Mouse (Mus musculus) spleen, postnatal 10 days (tissue): ENCODE results near the gene C1qtnf1.
"Not testable (repeated sequence)": the region's sequence is repeated elsewhere in the genome, so short reads cannot be mapped to it uniquely, and the experiment has no call there.

Experiments used
- DNase-seq, 2 experiments: peaks; one replicate each; pipeline ENCODE4 v3.0.0; 2021 to 2022; ENCODE audit warnings: low spot score in 2 of 2

The C1qtnf1 gene

DNA sequence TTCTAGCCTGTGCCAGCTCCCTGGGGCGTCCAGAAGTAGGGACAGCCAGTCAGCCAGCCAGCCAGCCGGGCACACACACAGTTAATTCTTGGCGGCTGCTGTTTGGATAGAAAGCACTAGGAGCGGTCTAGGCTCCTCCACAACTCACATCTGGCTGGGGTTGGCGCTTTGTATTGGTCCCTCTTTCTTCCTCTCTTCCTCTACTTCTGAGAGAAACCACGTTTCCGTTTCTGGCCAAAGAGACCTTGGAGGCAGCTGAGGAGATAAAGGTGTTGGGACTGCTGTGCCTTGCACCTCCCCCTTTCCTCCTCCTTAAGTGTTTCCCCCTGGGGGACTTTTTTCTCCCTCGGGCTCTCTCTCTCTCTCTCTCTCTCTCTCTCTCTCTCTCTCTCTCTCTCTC, at the start of gene C1qtnf1:
Gene C1qtnf1 (plus strand): TSS at position 218 of the 400 bp plus-strand sequence.
- no peak for DNase-seq

DNA sequence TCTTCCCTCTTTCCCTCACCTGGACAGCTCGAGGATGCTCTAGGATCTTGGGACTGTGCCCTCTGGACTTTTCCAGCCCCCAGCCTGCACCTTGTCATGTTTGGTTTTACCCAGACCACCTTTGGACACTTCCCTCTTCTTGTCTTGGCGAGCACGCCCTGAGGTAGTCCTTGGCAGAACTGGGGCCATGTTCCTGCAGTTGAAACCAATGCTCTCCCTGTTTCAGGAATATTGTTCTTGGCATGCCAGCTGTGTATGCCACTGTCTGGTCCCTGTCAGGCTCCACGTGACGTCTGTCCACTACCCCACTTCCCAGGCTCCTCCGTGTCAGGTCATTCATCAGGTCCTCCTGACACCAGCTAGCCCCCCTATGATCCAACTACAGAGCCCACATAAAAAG, 49.3 kb upstream of the C1qtnf1 start:
- DNase-seq, result no peak

DNA sequence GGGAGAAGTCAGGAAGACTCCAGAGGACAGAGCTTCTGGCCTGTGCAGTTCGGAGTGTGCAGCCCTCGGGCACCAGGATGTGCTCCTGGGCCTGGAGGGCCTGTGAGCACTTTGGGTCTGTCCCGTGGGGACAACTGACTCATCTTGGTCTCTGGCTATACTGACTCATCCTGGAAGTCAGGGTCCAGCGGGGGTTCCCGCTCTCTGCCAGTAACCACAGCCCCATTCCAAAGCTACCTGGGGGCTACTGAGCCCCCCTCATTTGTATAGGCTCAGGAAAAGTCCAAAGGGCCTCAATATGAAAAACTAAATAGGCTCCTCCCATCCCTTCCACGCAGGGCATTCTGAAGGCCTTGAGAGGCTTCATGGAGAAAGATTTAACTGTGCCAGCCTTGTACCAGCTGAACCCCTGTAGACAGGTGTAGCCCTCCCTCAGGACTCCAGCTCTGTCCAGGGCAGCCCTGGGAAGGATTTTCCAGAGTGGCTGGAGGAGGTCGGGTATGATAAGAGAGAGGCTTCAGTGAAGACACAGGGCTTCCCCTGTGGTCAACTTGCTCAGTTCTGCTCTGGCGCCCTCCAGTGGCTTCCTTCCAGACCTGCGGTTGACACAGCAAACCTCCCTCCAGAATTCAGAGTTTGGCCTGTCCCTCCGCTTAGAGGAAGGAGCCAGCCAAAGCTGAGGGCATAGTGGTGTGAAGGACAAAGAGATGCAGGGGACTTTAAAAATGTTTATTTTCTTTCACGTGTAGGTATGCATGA, 48.6 kb upstream of the C1qtnf1 start:
- DNase-seq, result peak; percentile 62 to 88

DNA sequence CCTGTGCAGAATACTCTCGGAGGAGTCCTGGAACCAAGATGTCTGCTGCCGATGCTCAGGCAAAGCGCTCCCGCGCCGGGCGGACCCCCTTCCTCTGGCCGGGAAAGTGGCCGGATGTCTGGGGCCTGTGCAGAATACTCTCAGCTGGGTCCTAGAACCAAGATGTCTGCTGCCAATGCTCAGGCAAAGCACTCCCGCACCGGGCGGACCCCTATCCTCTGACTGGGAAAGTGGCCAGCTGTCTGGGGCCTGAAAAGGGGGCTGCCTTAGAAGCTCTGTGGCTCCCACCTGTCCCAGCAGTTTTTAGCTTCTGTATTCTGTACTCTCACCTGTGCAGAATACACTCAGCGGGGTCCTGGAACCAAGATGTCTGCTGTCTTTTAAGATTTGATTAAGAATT, 40.2 kb upstream of the C1qtnf1 start:
- not testable (repeated sequence) for DNase-seq

DNA sequence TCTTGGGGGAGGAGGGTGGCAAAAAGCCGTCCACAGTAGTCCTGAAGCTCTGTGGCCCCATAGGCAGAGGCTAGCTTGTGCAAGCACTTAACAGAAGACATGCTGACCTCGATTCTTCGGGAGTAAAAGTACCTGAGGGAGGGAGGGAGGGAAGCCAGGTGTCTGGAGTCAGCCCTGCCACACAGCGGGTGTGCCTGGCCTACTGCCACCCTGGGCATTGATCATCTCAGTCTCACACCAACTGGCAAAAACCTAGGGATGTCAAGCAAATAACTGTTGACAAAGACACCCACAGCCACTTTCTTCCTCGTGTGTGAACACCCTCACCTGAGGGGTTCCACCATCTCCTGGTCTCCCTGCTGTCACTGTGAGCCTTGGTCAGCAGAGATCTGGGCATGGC, 34.0 kb upstream of the C1qtnf1 start:
- DNase-seq, result no peak

DNA sequence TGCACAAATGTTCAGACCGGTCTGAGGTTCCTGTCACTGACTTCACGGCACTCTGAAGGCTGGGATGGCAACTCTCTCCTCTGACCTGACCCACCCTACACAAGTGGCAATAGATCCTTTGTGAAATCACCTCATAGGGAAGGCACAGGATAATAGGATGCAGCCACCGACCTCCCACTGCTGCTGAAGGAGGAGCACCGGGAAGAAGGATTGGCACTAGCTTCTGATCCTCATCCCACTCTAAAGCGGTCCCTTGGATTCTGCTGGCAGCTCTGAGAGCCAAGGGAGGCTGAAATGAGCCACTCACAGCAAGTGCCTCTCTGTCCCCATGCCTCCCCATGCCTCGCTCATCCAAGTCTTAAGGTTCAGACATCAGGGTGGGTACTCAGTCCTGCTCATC, 33.5 kb upstream of the C1qtnf1 start:
- DNase-seq, result no peak

DNA sequence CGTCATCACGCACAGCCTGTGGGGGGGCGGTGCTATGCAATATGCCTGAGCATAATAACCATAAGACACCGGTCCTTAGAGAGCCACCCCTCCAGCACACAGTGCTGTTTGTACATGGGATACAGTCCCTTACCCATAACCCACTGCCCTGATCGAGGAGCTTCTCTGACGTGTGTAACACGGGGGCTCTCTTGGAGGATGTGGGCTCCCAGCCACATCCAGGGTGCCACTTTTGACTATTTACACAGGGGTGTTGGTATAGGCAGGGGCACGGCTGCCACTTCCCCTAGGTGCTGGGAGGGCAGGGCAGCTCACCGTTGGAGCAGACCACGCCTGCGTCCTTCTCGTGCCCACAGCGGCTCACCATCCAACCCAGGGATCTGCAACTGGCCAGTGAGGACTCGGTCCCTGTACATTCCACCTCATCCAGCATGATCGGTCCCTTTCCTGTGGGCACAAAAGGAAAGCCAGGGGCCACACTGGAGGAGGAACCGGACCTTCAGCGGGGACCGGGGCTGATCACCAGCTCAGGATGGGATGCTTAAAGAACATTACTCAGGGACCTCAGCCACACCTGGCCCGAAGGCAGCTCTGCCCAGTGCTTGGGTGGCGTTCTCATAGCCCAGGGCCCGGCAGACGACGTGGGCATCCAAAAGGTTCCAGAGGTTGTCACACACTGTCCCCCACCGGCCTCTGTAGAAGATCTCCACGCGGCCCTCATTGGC, 30.0 kb upstream of the C1qtnf1 start:
- peak in 1 of 2 experiments; percentile 15 for DNase-seq

DNA sequence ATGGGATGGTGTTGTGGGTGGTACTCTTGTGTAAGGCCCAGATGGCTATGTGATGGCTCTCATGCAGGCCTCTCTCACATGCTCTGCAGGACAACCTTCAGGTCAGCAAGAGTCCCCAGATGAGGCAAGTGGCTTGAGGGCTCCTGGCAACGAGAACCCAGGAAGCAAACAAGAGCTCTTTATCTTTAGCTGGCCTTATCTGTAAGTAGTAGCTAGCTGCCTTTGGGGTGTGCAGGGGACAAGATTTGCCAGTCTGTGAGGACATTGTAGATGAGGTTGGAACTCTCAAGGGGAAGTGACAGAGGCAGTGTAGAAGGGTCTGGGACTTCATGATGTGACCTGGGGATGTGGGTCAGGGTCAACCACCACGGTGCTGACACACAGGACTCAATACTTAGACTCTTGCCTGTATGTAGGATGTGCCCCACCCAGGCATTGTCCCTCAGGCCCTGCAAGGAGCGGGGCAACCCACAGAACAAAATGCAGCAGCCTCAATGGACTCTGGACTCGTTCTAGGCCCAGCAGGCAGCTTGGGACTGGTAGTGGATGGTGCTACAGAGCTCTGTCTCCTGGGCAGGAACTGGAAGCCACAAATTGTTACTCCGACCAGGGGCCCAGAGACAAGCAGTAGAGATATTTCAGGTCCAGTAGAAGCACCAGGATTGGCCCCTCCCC, 28.0 kb upstream of the C1qtnf1 start:
- DNase-seq, result peak in 1 of 2 experiments; percentile 23

DNA sequence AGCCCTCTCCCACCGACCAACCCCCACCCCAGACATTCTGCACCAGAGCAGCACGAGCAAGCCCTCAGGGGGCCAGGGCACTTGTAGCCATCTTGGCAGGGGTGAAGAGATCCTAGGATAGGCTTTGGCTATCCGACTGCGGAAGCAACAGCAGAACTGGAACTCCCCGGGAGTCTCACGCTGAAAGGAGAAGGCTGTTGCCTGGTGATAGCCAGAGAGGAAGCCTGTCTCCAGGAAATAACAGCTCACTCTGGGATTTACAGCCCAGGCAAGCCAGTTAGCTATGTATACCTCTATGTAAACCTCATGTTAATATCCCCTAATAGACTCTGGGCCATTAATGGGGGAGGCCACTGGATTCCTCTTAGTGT, 27.5 kb upstream of the C1qtnf1 start:
- DNase-seq, result peak in 1 of 2 experiments; percentile 37

DNA sequence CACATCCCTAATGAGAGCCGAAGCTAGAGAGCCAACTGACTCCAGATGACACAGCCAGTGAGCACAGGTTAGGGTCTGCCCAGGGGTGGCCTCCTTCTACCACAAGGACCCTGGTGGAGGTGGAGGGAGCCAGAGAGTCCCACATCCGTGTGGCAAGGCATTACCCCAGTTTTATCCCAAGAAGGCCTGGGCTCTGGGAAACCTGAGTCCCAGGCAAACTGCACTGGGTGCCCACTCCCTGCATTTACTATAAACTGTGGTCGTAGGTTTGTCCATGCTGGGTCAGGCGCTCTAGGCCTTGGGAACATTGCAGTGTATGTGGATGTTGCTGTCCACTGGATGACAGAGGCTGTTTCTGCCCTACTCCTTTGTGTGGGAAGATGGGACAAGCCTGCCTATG, 26.8 kb upstream of the C1qtnf1 start:
- DNase-seq, result peak in 1 of 2 experiments; percentile 12

DNA sequence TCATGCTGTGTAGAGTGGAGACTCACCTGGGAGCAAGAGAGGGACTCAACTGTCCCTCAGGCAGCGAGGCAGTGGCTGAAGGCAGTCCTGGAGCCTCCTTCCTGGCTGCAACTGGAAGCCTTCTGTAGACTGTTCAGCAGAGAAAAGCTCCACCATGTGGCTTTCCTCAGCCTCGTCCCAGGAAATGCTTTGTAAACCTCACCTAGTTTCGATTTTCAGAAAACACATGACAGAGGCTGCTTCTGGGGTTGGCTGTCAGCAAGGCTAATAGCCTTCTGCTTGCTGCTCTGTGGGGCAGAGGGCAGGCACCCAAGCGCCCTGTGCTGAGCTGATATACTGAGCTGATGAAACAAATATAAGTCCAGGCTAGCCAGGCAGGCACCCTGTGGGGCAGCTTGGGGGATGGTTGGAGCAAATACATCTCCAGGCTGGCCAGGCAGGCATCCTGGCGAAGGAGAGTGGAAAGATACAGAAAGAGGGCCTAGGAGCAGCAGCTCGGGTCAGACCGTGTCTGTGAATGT, 26.2 kb upstream of the C1qtnf1 start, which contains the start of gene Lgals3bp:
Gene Lgals3bp (minus strand): TSS at position 333 of the 521 bp plus-strand sequence.
- DNase-seq, result peak; percentile 28 to 43

DNA sequence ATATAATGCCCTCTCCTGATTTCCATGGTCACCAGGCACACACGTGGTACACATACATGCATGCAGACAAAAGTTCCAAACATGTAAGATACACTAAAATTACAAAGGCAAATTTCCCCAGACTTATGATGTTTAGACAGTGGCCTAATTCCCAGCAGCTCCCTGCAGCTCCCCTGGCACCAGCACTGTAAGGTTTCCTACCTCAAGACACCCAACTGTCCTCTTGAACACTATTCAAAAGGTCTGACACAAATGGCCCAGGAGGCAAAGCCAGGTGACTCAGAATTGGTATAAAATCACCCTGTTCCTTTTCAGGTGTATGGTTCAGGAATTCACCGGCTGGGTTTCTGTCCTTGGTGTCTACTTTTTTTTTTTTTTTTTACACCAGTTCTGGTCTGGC, 24.8 kb upstream of the C1qtnf1 start:
- peak in 1 of 2 experiments; percentile 6 for DNase-seq

DNA sequence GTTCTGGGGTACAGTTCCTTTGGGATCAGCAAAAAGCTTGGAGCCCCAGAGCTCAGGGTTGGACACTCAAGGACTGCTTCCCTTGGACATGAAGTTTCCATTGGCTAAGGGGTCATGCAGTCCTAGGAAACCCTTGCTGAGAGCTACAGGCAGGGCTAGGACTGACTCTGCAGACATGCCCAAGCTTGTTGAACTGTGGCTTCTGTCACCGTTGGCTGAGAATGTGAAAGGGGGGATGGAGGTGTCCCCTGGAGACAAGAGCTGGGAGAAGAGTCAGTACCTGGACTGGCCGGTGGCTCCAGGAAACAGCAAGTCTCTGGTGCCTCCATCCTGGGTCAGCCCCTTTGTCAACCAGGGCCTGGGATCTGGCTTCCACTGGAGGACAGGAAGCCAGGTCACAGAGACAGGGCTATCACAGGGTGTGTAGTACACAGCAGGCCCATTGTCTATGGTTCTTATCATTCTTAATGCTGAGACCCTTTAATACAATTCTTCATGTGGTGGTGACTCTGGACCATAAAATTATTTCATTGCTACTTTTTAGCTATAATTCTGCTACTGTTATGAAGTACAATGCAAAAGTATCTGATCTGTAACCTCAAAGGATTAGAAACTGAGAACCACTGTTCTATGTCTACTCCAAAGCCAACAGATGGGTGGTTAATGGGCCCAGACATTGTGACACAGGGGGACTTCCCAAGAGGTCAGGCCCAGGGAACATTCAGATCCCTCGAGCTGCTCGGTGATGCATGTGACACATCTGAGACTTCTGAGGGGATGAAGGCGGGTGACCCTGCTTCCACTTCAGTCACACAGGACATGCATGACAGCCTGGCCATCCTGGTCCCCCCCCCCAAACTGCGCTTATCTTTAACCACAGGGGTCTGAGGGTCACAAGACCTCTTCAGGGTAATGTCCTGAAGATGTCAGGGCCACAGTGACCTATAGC, 23.8 kb upstream of the C1qtnf1 start:
- peak in 1 of 2 experiments; percentile 18 for DNase-seq

DNA sequence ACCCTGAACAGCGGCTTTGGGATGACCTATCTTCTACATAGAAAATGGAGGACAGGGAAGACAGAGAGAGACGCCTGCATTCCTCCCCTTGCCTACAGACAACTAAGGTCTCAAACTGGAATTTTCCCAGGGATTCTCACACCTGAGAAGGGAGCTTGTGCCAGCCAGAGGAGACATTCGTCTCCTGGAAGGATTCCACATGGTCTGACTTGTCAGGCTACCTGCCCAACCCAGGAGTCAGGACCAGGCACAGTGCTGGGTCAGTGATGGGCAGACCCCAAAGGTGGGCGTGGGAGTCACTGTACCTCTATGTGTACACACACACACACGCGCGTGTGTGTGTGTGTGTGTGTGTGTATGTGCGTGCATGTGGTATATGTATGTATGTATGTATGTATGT, 22.7 kb upstream of the C1qtnf1 start:
- peak in 1 of 2 experiments; percentile 8 for DNase-seq

DNA sequence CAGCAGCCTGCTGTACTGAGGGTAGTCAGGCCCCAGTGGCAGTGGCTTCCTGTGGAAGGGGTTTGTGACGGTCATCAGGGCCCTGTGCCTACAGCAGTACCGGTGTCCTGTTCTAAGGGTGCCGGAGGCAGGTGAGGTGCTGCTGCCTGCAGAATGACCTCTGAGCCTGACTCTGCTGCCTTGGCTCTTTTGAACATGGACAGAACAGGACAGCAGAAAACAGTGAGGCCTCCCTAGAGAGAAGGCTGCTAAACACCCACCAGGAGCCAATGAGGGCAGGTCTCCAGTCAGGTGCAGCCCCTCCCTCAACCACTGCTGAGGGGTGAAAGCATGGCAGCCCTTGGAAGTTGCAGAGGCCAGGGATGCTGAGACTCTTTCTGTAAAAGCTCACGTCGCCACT, 21.5 kb upstream of the C1qtnf1 start:
- DNase-seq, result peak in 1 of 2 experiments; percentile 11

DNA sequence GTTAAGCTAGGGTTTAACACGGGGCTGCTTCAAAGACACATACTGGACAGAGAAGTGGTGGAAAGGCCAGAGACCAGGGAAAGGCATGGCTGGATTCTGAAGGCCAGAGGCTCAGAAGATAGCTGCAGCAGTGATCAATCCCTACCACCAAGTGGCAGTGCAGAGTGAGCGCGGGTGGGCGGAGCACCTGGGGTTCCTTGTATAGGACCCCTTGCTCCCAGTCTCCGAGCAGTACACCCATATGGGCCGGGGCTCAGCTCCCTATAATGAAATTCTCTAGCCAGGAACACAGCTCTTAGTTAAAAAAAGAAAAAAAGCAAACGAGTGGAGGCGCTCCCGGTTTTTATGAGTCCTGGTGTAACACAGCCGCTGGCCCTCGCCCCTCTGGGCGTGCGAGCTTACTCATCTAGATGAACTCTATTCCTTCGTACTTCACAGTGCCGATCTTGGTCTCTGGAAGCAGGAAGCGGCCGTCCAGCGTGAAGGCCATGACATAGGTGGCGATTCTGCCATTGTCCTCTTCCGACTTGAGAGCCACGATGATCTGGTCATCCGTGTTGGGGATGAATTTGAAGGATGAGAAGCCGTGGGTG, 20.6 kb upstream of the C1qtnf1 start:
- peak; percentile 37 to 72 for DNase-seq

DNA sequence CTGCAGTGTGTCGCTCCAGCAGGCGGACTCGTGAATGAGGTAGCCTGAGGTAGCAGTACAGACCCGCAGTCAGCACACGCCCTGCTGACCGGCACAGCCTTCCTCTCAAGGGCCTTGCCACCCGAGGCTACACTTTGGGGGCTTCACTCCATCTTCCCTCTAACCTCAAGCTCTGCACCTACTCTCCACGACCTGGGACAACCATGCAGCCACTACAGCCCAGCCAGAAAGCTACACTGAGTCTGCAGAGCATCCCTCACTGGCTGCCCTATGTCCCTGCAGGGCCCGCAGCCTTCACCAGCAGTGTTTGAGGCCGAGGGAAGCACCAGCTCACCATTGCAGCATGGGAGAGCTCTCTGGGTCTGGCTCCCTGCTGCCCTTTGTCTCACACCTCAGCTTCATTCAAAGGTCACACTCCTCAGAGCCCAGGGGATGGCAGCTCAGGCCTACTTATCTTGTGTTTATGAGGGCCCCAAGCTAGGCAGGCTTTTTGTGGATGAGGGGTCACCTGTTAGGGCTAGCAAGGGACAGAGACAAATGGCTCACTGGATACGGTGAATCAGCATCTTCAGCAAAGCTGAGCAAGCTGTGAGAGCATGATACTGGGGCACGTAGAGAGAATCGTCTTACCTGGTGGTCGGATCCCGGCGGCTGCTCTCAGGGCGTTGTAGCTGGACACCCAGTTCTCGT, 19.8 kb upstream of the C1qtnf1 start:
- DNase-seq, result no peak

DNA sequence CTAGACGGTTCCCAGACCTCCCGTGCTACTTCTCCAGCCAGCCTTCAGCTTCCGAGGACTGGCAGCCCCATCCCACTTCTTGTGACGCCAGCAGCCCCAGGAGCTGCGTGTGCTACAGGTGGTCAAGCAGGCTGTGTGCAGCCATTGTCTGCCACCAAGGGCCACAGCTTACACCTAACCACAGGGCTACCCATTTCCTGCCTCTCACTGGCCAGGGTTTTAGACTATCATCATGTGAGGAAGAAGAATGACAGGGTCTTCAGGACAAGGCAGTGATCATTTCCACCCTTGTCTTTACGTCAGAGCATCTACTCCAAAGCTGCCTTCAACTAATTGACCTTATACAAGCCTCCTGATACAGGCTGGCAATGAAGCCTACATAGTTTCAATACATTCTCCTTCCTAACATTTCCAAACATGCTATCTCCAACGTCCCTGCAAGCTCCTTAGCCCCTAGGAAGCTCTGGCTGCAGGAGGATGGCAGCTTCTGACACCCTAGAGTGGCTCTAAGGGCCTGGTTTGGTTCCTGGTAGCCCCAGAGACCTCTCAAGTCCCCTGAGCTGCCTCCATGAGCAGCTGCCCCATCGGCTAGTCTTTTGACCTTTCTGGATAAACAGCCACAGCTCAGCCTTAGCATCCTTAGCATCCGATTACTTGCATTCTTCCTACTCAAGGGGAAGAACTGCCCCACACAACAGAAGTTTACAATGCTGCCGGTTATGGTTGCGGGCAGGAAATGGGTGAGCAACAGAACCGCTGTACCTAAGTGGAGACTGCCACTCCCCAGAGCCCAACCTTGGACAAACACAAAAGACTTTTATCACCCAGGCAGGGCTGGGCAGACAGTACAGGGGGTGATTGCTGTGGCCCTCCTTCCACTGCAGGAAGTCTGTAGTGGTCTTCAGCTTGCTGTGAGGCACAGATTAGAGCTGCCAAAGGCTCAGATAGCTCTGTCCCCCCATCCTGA, 18.6 kb upstream of the C1qtnf1 start:
- no peak for DNase-seq

DNA sequence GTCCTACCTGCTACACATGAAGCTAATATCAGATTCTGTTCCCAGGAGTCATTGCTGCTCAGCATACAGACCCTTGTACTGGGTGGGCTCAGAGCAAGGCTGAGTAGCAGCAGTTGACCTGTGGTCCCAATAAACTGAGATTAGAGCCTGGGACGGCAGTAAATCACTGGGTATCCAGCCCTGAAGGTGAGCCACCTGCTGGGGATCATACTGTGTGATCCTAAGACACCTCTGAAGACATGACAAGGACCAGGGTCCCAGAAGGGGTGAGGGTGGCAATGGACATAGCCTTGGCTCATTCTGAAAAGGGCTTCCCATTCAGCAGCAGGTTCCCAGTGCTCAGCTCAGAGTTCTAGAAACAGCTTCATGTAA, 17.9 kb upstream of the C1qtnf1 start:
- DNase-seq, result no peak
